Mouse (Mus musculus): Measurements from ENCODE around the gene Mepe. TPM values are rescaled to one million over a fixed set of nuclear protein-coding genes. Genes with fewer than 3 reads are reported as not detected.

The Mepe gene
- total RNA-seq, 2 experiments from 2014 or later, result not detected

DNA sequence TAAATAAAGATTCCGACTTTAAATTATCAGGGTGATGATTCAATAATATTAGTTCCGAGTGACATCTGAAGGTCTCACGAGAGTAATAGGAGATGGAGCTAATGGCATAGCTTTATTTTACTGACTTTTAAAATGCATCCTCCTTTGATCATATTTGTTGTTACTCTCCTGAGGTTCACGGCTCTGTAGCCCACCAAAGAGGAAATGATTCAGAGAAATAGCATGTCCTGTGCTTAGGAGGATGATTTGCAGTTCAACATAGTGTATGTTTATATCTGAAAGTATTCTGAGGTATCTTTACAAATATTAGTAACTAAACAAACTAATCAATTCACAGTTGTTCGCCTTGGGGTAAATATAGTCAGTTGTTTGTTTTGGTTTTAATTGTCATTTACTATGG is 32.4 kb downstream of the Mepe start:
- DNase-seq, result no peak

DNA sequence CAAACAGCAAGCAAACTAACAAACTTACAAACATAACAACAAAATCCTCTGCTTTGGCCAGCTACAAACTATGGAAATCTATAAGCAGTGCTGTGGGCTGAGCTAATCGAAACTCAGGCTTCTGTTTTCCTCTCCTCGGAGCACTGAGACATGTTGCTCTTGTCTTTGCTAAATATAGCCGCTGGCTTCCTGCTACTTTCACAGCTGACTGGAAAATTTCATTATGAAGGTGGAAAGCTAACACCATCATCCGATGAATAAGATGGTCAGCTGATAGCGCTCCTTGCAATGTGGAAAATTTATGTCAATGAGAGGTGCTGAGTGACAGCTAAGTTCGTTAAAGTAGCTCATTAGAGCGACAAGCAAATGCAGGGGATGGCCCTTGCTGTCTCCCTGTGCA is 33.5 kb downstream of the Mepe start:
- no peak for DNase-seq

DNA sequence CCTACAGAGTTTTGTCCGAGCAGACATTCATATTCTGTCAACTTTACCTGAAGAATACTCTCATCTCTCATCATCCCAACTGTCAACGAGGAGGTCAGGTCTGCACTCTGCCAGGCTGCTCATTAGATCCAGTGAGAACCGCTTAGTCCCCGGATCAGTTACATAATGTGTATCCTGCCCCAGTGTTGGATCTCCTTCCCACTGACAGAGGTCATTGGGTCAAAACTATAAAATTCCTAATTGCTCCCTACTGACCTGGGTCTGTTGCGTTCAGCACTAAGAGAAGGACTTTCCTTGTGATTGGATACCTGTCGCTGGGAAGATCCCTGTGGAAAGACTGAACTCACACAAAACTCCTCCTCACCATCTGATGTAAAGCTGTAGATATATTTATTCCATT is 34.1 kb downstream of the Mepe start:
- no peak for DNase-seq

DNA sequence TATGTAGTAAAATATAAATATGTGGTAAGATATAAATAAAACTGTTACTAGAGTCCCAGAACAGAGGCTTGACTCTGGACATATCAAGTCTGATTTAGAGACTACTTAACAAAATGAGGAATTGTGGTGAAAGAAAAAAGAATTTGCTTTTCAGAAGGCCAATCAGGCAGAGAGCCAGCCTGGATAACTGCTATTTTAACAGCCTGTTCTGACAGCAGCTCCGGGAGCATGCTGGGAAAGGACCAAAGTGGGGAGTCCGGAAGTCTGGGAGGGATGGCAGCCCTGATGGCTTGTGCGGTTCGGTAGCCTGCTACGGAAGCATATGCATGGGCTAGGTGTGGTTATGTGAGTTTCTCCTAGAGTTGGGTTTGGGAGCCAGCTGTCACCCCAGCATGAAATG is 45.5 kb downstream of the Mepe start:
- no peak for DNase-seq

DNA sequence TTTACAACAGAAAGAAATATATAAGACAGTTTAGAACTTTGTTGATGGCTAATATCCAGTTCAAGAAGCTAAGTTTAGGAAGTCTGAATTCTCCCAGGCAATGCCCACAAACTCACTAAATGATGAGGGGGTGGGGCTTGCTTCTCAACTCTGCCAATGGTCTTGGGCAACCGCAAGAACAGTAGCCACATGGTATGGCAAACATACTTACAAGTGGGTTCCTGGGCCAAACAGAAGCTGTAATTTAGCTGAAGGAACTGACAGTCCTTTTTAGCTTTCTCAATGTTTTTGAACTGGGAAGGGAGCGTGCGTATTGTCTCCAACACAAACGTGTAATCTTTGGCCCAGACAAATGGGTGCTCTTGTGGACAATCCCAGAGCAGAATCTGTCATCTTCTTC is 46.2 kb downstream of the Mepe start:
- no peak for DNase-seq

DNA sequence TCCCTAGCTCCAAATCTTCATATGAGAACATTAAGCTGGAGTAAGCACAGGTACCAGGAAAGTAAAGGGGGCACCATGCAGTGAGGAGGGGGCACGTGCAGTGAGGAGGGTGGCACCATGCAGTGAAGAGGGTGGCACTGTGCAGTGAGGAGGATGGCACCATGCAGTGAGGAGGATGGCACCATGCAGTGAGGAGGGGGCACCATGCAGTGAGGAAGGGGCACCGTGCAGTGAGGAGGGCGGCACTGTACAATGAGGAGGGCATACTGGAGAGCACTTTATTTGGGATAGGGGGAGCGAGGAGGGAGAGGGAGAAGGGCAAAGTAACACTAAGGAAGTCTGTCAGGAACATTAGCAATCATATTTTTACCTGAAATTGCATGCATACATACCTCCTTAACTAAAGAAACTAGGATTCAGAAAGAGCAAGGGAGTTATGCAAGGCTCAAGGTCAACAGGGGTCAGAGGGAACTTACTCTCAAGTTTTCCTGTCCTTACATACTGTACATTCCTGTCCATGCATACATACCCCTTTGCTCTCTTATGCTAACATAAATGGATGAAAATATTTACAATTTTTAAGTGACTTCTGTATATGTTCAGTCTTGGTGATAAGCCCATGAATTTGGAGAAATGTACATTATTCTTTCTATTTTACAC is 48.6 kb downstream of the Mepe start:
- DNase-seq, result no peak

DNA sequence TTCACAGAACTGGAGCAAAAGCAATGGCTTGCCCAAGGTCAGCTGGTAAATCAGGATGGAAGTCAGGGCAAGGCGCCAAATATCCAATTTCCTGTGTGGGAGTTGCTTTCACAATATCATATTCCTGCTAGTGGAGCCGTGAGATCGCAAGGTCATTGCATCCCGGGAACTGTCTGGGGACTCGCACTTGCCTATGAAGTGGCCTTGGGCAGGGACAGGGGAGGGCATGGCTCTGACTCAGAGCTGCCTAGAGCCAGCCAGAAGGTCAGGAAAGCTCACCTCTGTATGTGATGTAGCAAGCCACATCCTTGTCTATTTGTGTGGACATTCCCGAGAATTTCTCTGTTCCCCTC is 49.2 kb downstream of the Mepe start:
- DNase-seq, result no peak

DNA sequence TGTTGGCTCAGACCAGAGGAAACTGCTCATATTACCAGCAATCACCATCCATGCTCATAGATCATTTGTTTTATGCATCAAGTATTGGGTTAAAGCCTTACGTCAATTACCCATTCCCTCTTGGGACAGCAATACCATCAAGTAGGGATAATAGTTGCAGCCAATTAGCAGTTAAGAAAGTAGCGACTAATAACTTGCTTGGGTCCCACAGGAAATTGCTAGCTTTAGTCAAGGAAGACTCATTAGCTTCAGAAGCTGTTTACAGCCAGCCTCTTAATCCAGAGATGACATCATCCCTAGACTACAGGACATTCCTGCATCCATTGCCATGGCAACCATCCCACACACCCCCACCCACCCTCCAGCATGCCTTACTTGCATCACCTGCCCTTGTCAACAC is 50.0 kb downstream of the Mepe start:
- no peak for DNase-seq

DNA sequence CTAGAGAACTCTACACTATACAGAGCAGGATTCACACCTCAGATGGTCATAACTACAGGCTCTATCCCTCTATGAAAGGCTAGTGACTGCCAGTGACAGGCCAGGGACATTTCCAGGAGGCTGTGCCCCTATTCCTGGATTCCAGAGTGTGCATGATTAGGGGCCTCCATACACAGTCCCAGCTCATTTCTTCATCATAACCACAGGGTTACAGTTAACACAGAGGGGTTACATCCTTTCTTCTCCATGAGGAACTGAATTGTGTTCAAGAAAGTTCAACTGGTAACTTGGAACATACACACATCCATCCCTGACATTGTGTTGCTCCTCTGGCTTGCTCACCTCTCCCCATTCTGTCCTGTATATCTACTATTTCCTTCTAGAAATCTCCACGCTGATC is 51.8 kb downstream of the Mepe start:
- DNase-seq, result no peak

DNA sequence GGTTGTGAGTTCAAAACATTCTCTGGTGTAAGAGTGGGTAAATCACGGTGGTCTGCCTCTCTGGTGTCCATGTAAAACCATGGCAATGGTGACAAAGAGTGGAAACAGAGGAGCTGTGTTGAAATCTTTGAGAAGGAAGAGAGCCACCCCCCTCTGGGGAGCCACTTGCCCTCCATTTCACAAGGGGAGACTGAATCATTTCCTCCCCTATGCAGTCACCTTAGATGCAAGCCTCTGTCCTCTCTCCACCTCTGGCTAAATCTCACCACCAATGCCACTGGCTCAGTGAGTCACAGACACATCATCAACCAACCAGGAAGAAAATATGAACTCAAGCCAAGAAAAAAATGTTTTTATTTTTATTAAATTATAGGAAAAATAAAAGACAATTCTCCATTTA is 55.4 kb downstream of the Mepe start:
- no peak for DNase-seq

DNA sequence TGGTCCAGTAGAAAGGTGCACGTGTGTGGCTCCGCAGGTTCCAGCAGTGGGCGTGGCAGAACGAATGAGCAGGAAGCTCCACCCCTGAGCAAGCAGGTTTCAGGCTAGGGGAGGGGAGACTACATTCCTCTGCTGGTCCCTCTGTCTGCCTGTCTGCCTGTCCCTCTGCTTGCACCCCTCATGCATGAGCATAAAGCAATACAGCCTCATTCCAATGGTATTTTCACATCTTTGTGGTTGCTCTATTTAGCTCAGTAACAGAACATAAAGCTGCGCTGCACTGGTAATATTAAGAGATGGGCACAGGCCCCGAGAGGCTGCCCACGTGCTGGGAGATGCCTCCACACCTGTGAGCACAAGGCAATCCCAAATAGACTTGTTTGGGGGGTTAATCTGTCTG is 56.5 kb downstream of the Mepe start:
- DNase-seq, result no peak

DNA sequence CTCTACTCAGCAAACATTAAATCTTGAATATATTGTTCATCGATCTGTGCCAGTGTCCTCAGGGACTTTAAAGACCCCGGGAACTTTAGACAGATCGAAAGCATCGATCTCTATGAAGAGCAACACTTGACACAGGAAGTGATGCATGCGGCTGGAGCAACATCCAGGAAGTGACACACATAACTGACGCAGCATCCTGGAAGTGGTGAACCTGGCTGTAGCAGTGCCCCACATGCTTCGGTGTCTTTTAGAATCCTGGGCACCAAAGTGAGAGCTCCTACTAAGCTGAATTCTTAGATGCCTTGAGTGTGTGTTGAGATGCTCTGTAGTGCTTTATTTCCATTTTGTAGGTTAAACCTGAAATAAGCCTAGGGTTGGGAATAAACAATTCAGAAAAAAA is 59.4 kb downstream of the Mepe start:
- no peak for DNase-seq

DNA sequence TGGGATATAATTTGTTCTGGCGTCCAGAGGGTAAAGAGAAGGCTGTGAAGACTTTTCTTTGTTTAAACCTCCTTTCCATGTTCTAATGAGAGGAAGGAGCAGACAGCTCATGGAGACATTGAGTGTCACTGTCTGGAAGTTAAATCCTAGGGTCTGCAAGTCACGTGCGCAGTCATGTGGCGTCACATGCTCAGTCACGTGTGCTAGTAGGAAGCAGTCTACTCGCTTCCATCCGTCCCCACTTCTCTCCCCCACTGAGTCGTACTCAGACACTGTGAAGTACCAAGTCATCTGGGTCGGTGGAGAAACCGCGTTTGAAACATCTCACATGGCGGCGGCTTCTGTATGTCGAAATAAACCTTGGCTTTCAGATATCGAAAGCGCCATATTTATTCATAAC is 60.4 kb downstream of the Mepe start:
- DNase-seq, result no peak

DNA sequence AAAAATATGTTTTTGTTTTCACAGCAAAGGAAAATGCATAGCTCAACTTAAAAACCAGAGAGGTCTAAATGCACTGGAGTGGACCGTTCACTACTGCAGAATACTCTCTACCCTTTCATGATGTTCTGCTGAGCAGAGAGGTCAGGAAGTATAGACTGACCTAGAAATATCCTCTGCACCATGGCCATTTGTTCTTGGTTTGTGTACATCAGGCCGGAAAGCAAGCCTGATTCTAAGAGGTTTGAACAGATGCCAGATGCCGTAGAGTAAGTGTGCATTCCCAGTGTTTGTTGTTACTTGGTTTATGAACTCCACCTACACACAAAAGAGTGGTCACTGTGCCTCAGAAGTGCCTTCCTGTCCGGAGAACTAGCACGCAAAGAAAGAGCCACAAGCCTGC is 61.8 kb downstream of the Mepe start:
- no peak for DNase-seq

Small RNA genes lying within 50 kb of the gene (microRNA-seq; reads per million reads assigned to microRNA genes)
- gene Gm23616, result 0 reads per million in 2 experiments

Other genes starting within 250 kb of the Mepe start
- not detected for gene Gm17660, start 247.7 kb upstream of the Mepe start, total RNA-seq (2021)
- 1,000 to 10,000 TPM; 1,408 to 1,415 TPM for gene Sparcl1, start 211.6 kb upstream of the Mepe start, total RNA-seq (2021)
- under 1 TPM in 1 of 2 experiments, not detected in 1; 0.08 TPM for gene Dspp, start 154.6 kb upstream of the Mepe start, total RNA-seq (2021)
- 1 to 10 TPM; 4.0 to 4.5 TPM for gene Dmp1, start 122.7 kb upstream of the Mepe start, total RNA-seq (2021)
- gene Ibsp, start 26.2 kb upstream of the Mepe start, total RNA-seq (2021), result under 1 TPM in 1 of 2 experiments, not detected in 1; 0.22 TPM
- 1 to 10 TPM; 1.9 to 4.0 TPM for gene Spp1, start 109.8 kb downstream of the Mepe start, total RNA-seq (2021)
- gene Pkd2, start 134.1 kb downstream of the Mepe start, total RNA-seq (2021), result 10 to 100 TPM; 32.6 to 37.1 TPM
- gene BC005561, start 183.0 kb downstream of the Mepe start, total RNA-seq (2021), result 10 to 100 TPM; 12.3 to 14.7 TPM